Mouse (Mus musculus) activated CD4-positive, CD25-positive, alpha-beta regulatory T cell, adult 9 weeks (primary cell): ENCODE results near the gene Dsn1. TPM values are rescaled to one million over a fixed set of nuclear protein-coding genes. Genes with fewer than 3 reads are reported as not detected.

Experiments
- polyA plus RNA-seq: library from polyadenylated mRNA; unstranded; fragments of 100-300 nt; shearing (Covaris generic); gene quantifications from one replicate; pipeline ENCODE4 v1.2.1, GENCODE M21; 2017

The Dsn1 gene
- 18.6 TPM for polyA plus RNA-seq

DNA sequence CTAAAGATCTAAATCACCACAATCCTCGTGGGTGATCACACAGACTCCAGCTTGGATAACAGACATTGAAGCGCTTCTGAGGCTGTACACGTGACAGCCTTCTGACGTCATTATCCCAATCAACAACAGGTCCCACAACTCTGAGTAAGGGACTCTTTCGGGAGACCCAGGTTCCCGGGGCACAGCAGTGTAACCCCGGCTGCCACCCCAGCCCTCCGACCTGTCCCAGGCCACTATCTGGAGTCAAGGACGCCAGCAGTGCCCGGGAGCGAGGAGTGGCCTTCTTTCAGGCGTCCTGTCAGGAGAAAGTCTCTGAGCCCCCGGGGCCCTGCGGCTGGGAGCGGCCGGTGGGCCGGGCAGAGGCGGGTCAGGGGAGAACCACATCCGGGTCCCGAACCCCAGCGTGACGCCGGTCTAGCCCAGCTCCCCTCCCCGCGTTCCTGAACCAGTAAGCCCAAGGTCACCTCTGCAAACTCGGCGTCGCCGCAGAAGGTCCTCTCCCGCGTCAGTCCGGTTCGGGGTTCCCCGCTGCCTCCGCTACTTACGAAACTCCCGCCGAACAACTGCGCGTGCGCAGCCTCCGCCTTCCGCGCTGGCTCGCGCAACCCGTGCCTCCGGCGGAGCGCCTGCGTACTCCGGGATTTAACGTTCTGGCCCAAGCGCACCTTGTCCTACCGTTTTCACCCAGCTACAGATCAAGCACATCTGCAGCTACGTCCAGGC lies at the start of gene Dsn1:
Dsn1 (minus strand) TSS at position 644 of the 723 bp plus-strand sequence.

DNA sequence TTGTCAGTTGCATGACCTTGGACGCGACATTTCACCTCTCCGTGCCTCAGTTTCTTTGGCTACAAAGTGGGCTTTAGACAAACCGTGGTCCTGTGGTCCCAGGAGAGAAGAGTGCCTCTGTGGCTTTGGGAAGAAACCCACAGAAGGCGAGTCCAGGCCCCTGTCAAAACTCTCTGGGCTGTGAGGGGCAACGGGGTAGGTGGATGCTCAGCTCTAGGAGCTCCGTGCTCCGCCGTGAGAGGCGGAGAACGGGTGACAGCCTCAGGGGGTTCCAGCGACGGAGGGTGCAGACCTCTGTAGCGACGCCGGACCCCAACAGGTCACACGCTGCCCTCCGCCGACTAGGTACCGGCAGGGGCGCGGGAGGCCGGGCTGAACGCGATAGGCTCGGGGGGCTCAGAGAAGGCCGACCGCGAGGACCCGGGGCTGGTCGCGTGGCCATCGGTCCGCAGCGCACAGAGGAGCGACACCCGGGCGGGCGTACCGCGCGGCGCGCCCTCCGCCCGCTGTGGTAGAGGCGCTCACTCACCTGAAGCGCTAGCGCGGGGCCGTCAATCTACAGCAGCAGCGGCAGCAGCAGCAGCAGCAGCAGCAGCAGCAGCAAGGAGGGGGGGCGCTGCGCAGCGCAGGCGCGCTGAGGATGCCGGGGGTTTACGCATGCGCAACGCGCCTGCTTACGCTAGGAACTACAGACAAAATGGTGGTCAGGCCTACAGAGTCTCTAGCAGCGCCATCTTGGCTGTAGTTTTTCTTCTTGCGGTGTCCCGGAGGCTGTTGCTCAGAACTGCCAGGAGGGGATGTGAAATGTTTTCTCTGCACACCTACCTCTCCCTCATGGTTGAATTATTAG lies 15.3 kb downstream of the Dsn1 start, which contains the start of gene Ndrg3:
Ndrg3 (minus strand) TSS at position 587 of the 850 bp plus-strand sequence.

Other genes with a start within 250 kb of the Dsn1 start
- not detected for gene Myl9, start 231.7 kb downstream of the Dsn1 start, polyA plus RNA-seq
- gene Tgif2, start 167.1 kb downstream of the Dsn1 start, polyA plus RNA-seq = 21.1 TPM
- 8.3 TPM for gene 4930518I15Rik, start 149.2 kb downstream of the Dsn1 start, polyA plus RNA-seq
- 10.0 TPM for gene Rab5if, start 144.0 kb downstream of the Dsn1 start, polyA plus RNA-seq
- gene Sla2, start 120.0 kb downstream of the Dsn1 start, polyA plus RNA-seq = 84.9 TPM
- gene Ndrg3, start 15.1 kb downstream of the Dsn1 start, polyA plus RNA-seq = 157 TPM
- not detected for gene Soga1, start 72.1 kb upstream of the Dsn1 start, polyA plus RNA-seq
- not detected for gene Tldc2, start 79.9 kb upstream of the Dsn1 start, polyA plus RNA-seq
- 849 TPM for gene Samhd1, start 128.1 kb upstream of the Dsn1 start, polyA plus RNA-seq
- 39.1 TPM for gene Rbl1, start 197.4 kb upstream of the Dsn1 start, polyA plus RNA-seq